In the genomic region with DNA sequence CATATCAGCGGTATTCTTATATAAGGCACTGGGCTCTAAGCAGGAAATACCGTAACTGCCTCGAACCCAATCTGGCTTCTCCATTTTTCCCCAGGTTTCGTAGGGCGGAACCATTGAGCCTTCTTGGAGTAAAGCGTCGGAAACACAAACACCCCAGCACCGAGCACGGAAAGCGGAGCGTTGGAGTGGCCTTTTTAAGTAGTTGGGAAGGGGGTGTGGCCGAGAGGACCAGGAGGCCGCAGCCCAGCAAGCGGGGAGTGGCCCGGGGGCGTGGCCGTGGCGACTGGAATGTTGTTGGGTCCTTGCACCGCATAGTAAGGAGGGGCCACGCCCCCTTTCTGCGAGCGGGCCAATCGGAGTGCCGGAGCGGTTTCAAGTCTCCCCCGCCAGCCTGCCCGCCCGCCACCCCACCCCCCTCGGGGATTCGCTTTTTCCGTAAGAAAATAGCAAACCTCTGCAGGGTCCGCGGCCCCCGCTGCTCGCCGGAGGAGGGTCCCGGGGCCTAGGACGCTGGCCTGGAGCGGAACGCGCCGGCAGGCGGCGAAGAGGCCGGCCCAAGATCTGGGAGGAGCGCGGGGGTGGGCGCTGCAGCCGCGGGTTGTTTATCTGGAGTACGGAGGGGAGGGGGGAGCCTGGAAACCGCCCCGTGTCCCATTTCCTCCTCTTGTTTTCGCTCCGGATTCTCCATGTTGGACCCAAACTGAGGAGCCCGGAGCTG, we compare ENCODE assay signal across 8 mouse cellular contexts. TPM values are rescaled to one million over a fixed set of nuclear protein-coding genes. Genes with fewer than 3 reads are reported as not detected.
A peak's percentile ranks its signal among the peaks of the same experiment; 100 is the strongest.
DNase-seq lines count a peak whose midpoint lies in the region; ATAC-seq lines count a peak whose summit lies in the region.

TSS of gene Ctdsp2 (plus strand) at position 441 of the 718 bp plus-strand sequence.

- peak within 1 kb of the TSS; percentile 99 for H3K27ac ChIP-seq in hindbrain, embryonic 12.5 days

- WGBS in hindbrain, embryonic 12.5 days, result 1% methylated on average over 54 of the region's 56 CpGs

- DNase-seq in NIH3T3 (ENCODE audit: low read depth), result peak; percentile 100
- peak; percentile 100 for DNase-seq in cerebellum, postnatal 10 days
- DNase-seq in frontal cortex, postnatal 10 days (ENCODE audit: low spot score in 2 of 2), result peak; percentile 99 to 100
- peak; percentile 98 to 100 for DNase-seq in layer of hippocampus, postnatal 14 days (ENCODE audit: low spot score in 2 of 2)
- DNase-seq in lung, postnatal 14 days, result peak; percentile 100
- DNase-seq in retina, adult 2 months (ENCODE audit: low read depth, low spot score), result peak; percentile 96
- DNase-seq in thymus, postnatal 36 days, result peak; percentile 98 to 99

- peak within 1 kb of the TSS; percentile 82 for H3K4me3 ChIP-seq in hindbrain, embryonic 12.5 days

- H3K36me3 ChIP-seq in hindbrain, embryonic 12.5 days, result no peaks in the 10 kb centered on the region

- peaks cover 22% of the 10 kb centered on the region for H3K27me3 ChIP-seq in hindbrain, embryonic 12.5 days

- H3K4me2 ChIP-seq in hindbrain, embryonic 12.5 days (replicated peaks), result peak within 1 kb of the TSS; percentile 64

- H3K4me1 ChIP-seq in hindbrain, embryonic 12.5 days, result peaks cover 37% of the 10 kb centered on the region

- H3K9ac ChIP-seq in hindbrain, embryonic 12.5 days, result peak within 1 kb of the TSS; percentile 95

- no peaks in the 10 kb centered on the region for H3K9me3 ChIP-seq in hindbrain, embryonic 12.5 days (replicated peaks)

- ATAC-seq in hindbrain, embryonic 12.5 days (ENCODE audit: low FRiP score), result peak; percentile 93

RNA-seq across cellular contexts. Expression of gene Ctdsp2, which starts in this region (rescaled TPM):
- polyA plus RNA-seq in hindbrain, embryonic 12.5 days (2016; fragmentation: Nextera tagmentation; extraction: Ambion mirVana), result 50.5 and 51.1 TPM in 2 replicates
- total RNA-seq in layer of hippocampus, postnatal 14 days (2021), result 10 to 100 TPM; 90.7 to 93.6 TPM

Comparison
In these comparisons a context has a peak if more than half of its experiments do, and no peak if none do; other contexts are left out.
1. Peak in every context shown above with its lines: DNase-seq, ATAC-seq, H3K4me3 ChIP-seq and H3K27ac ChIP-seq.